Mouse (Mus musculus) MEL-GATA-1-ER (cell line): Measurements from ENCODE around the gene Ern1.
"Not testable (repeated sequence)": the region's sequence is repeated elsewhere in the genome, so short reads cannot be mapped to it uniquely, and the experiment has no call there.

Experiments
- DNase-seq: peaks from one replicate; pipeline ENCODE4 v3.0.0-alpha.2; 2012; ENCODE audit warnings: low read depth; ENCODE audit errors: extremely low read depth

Ern1 gene

GRCm38 (mm10) chr11:106503425-106503717 lies 15.7 kb upstream of the Ern1 start:
- no peak for DNase-seq

GRCm38 (mm10) chr11:106502631-106503424 lies 15.2 kb upstream of the Ern1 start:
- no peak for DNase-seq

DNA sequence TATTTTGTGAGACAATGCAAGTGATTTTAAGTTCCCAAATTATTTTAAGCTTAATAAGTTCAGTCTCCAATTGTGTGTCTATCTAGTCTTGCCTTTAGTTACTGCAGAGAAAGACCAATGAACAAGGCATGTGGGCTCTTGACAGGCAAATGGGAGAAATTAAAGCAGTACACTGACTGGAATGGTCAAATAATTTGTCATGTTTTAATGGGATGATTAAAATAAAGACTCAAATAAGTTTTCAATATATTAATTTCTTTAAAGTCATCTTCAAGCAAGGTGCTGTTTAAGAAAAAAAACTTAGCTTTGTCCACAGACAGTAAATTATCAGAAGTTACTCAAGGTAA lies 14.5 kb upstream of the Ern1 start:
- DNase-seq: no peak

DNA sequence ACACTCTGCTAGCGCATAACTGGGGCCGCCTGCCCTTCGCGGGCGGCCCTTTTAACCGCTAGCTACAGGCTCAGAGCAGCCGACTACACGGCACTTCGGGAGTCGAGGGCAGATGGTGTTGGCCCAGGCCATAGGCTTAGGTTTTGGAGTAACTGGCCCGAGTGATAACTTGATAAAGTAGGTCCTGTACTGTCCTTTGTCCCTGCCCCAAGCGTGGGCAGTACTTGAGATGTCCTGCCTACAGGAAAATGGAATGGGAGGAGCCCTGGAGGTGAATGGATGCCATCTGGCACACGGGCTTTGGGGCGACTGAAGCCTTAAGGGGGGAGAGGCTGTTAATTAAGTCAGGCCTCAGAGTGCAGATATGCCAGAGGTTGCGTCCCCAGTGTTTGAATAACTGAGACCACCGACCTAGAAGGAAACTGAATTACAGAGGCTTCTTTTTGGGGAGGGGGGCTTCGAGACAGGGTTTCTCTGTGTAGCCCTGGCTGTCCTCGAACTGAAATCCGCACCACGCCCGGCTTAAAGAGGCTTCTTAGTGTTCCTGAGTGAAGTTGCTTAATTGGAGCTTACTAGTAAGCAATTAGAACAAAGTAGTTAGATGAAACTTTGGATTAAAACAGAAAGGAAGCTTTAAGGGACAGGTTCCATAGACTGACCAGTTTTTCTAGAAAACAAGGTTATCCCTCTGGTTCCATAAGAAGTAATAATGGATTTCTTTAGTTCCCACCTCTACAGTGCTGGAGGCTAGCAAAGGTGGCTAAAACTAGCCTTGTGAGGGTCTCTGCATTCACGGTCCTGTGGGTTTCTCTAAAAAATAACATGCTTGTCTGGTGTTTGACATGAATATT lies 13.9 kb upstream of the Ern1 start:
- DNase-seq: no peak

GRCm38 (mm10) chr11:106500393-106501307 lies 13.0 kb upstream of the Ern1 start:
- peak; percentile 98 for DNase-seq

GRCm38 (mm10) chr11:106498739-106499379 lies 11.2 kb upstream of the Ern1 start:
- DNase-seq: no peak

DNA sequence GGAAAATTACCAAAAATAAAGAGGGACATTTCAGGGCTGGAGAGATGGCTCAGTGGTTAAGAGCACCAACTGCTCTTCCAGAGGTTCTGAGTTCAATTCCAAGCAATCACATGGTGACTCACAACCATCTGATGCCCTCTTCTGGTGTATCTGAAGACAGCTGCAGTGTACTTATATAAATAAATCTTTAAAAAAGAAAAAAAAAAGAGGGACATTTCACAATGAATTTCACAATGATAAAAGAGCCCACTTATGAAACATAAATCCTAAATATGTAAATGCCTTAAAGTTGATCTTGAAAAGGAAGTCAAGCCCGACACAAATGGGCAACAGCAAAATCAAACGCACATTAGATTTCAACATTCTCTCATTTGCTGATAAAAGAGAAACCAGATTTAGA lies 10.3 kb upstream of the Ern1 start:
- no peak for DNase-seq

- DNase-seq: not testable (repeated sequence)
These were observed 9.4 kb upstream of the Ern1 start for GRCm38 (mm10) chr11:106497009-106497408.

DNA sequence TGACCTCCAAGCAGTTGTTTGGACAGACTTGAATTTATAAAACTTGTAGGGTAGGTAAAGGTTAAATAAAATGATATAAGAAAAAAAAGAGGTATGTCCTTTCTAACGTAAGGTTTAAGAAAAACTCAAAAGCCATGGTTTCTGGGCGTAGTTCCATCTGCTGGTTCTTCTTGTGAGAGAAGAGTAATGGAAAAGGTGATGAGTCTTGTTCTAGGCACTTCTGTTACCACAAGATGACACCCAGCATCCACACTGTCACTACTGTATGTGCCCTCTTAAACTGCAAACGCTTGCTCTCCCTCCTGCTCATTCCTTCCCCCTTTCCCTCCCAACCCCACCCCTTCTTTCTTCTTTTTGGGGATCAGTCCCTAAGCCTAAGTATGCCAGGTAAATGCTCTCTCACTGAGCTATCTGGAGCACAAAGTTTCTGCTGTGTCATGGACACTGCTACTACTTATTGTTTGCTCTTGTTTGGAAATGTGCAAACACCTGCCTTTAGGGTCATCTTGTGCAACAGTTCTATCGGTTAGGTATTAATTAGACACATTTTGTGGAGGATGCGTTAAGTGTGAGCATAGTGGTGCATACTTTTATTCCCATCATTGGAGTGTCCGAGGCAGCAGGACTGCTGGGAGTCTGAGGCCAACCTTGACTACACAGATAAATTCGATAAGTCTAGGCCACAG lies 5.5 kb upstream of the Ern1 start:
- no peak for DNase-seq

DNA sequence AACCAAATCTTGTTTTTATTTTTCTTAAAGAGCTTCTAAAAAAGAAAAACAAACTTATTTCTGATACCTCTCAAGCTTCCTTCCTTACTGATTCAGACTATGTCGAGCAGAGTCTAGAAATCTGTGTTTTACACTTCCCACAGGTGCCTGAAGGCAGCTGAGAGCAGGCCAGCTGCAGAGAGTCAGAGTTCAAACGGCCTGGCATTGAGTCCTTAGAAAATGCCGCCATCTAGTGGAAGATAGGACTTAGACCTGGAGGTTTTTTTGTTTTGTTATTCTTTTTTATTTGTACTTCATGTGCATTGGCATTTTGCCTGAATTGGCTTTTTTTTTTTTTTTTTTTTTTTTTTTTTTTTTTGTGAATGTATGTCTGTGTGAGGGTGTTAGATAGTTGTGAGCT lies 3.7 kb upstream of the Ern1 start:
- no peak for DNase-seq

DNA sequence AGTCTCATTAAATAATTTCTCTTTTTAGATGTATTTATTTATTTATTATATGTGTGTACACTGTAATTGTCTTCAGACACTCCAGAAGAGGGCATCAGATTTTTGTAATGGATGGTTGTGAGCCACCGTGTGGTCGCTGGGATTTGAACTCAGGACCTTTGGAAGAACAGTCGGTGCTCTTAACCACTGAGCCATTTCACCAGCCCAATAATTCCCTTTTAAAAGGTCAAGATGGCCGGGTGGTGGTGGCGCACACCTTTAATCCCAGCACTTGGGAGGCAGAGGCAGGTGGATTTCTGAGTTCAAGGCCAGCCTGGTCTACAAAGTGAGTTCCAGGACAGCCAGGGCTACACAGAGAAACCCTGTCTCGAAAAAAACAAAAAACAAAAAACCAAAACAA lies 2.9 kb upstream of the Ern1 start:
- DNase-seq: not testable (repeated sequence)

DNA sequence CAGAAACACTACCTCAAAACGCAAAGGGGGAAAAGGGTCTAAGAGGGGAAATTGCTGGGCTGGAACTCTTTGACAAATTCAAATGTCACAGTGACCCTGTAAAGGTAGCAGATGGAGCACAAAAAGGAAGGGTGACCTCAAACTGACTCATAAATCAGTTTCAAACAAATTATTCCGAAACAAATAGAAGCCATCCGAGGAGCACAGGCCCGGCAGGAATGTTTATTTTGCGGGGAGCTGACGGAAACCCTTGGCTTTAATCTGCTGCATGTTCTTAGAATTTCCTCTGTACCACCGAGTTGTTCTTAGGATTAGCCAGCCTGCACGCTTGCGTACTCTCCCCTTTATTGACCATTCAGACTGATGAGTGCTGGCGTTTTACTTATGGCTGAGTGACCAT lies 2.4 kb upstream of the Ern1 start:
- DNase-seq: no peak

DNA sequence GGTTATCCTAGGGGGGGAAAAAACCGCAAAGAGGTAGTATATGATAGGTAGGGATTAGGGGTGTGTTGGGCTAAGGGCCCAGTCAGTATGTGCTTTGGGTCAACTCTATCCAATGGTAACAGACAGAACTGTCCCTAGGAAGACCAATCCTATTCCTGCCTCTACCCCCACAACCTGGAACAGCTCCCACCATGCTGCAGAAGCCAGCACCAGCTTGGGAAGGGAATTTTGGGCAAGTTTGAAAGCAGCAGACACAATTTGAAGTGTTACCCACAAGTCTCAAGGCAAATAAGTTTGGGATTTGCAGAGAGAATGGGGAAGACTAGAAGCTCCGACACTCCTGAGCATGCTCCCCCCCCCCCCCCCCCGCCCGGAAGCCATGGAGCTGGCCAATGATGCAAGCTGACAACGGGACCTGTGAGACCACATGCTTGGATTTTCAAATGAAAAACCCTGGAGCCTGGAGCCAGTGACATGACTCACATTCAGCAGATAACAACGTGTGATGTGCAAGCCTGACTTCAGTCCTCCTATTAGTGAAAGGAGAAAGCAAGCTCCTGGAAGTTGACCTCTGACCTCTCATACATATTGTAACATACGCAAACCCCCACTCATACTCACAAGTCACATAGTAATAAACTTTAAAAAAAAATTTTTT lies 1.5 kb upstream of the Ern1 start:
- no peak for DNase-seq

- no peak for DNase-seq
These were observed 492 bp upstream of the Ern1 start for GRCm38 (mm10) chr11:106488126-106488561.

- DNase-seq: no peak
These were observed 553 bp downstream of the Ern1 start for GRCm38 (mm10) chr11:106486866-106487732.

GRCm38 (mm10) chr11:106486042-106486865 lies 1.4 kb downstream of the Ern1 start:
- no peak for DNase-seq

GRCm38 (mm10) chr11:106485611-106486010 lies 2.0 kb downstream of the Ern1 start:
- DNase-seq: no peak

DNA sequence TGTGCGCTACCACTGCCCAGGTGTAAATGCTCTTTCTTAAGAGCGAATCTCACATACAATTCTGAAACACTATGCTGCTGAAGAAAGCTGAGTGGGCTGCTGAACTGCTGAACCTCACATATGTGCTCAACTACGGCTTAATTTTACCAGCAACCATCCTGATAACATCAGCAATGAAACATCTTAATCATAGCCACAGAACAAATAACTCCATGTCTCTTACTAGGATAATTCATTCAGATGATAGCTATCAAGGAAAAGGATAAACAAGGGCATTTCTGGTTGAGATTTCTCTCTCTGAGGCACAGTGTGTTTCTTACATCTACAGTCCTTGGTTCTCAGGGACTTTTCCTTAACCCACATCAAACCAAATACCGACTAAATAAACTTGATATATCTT lies 2.8 kb downstream of the Ern1 start:
- DNase-seq: no peak
